Mouse (Mus musculus): ENCODE data around the gene Utrn.

GRCm38 (mm10) chr10:12406338-12407110 lies 462.6 kb downstream of the Utrn start:
- TF ChIP-seq CTCF (IDR thresholded peaks at IDR 0.05; ENCODE audit: control insufficient read depth, insufficient read depth, insufficient replicate concordance, low read depth, low read length) (no peak), POLR2A (IDR thresholded peaks at IDR 0.05; ENCODE audit: control insufficient read depth, low read depth, low read length) (no peak)

Measured in testis, adult 2 months (tissue).